Mouse (Mus musculus) bone marrow, adult 2 months (tissue): ENCODE measurements around the gene Lyst.

Experiments
- CTCF ChIP-seq: fragments of 200-500 bp; IDR thresholded peaks from 2 replicates; pipeline ENCODE4 v1.5.1; 2011; ENCODE audit warnings: low read length, control low read depth; ENCODE audit not compliant: control insufficient read depth, insufficient read depth
- POLR2A ChIP-seq: fragments of 200-500 bp; IDR thresholded peaks from 2 replicates; pipeline ENCODE4 v1.6.1; 2011; ENCODE audit warnings: low read depth, mild to moderate bottlenecking, control low read depth, low read length, borderline replicate concordance; ENCODE audit not compliant: control insufficient read depth

DNA sequence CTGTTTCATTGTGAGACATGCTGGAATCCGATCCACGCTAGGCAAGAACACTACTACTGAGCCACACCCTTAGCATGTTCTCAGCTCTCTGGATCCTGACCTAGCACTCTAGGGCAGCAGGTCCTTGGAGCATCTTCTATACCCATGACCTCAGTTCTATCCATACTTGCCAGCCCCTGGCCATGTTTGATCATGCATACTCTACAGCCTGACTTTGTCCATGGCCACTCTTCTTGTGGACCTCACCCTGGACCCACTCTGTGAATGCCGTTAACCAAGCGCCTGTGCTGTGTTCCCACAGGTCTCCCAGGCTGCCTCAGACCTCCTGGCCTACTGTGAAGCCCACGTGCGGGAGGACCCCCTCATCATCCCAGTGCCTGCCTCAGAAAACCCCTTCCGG, 234.7 kb downstream of the Lyst start:
- no peak for TF ChIP-seq POLR2A
- no peak for TF ChIP-seq CTCF
